Mouse (Mus musculus): ENCODE results near the gene Etfdh. TPM values are rescaled to one million over a fixed set of nuclear protein-coding genes. Genes with fewer than 3 reads are reported as not detected.

Gene Etfdh
- polyA plus RNA-seq (2015; fragmentation: Nextera tagmentation; extraction: Ambion mirVana), result 50.9 and 52.3 TPM in 2 replicates

DNA sequence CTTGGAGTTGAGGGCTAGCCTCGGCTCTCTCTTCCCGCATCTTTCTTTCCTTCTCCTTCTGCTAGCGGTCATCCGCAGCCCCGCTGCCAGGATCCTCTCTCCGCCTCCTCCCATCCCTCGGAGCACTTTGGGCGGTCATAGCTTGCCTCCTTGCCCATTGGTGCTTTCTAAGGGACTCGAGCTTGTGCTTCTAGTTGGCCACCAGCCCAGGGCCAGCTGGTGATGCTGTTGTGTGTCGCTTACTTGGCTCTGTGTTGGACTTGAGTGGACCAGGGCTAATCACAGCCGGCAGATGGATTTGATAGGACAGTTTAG lies at the start of gene Etfdh:
Gene Etfdh (minus strand): TSS at position 85 of the 315 bp plus-strand sequence.
- H3K27ac ChIP-seq, result peak within 1 kb of the TSS; percentile 78
- H3K9me3 ChIP-seq, result peaks cover 4% of the 10 kb centered on the region; the same call in 1 of the 2 replicates
- H3K27me3 ChIP-seq, result no peaks in the 10 kb centered on the region
- H3K36me3 ChIP-seq, result peaks cover 28% of the 10 kb centered on the region
- 1% methylated on average over 11 of the region's 11 CpGs for whole genome bisulfite sequencing
- H3K4me2 ChIP-seq, result peak within 1 kb of the TSS; percentile 84
- ATAC-seq (ENCODE audit: insufficient number of reproducible peaks, insufficient read depth, low FRiP score, low TSS enrichment, low read depth), result peak; percentile 27; the same call in 1 of the 2 replicates
- H3K4me3 ChIP-seq, result peak within 1 kb of the TSS; percentile 67
- H3K9ac ChIP-seq, result peak within 1 kb of the TSS; percentile 81
- H3K4me1 ChIP-seq, result peaks cover 9% of the 10 kb centered on the region; the same call in 1 of the 2 replicates

DNA sequence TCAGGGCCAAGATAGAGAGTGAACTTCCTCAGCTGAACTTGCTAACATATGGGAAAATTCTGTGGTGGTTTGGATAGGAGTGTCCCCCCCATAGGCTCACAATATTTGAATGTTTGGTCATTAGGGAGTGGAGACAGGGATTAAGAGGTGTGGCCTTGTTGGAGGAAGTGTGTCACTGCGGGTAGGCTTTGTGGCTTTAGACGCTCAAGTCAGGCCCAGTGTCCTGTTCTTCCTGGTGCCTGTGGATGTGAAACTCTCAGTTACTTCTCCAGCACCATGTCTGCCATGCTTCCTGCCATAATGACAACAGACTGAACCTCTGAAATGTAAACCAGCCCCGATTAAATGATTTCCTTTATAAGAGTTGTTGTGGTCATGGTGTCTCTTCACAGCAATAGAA lies 47.1 kb upstream of the Etfdh start:
- 78% methylated on average over 3 of the region's 3 CpGs for WGBS
- ATAC-seq (ENCODE audit: insufficient number of reproducible peaks, insufficient read depth, low FRiP score, low TSS enrichment, low read depth), result no peak
- Histone ChIP-seq H3K36me3 (no peaks in the 10 kb centered on the region), H3K27ac (no peak overlapping the region), H3K4me3 (no peak overlapping the region), H3K4me2 (no peak overlapping the region), H3K27me3 (no peaks in the 10 kb centered on the region), H3K4me1 (no peaks in the 10 kb centered on the region), H3K9ac (no peak overlapping the region), H3K9me3 (no peaks in the 10 kb centered on the region)

DNA sequence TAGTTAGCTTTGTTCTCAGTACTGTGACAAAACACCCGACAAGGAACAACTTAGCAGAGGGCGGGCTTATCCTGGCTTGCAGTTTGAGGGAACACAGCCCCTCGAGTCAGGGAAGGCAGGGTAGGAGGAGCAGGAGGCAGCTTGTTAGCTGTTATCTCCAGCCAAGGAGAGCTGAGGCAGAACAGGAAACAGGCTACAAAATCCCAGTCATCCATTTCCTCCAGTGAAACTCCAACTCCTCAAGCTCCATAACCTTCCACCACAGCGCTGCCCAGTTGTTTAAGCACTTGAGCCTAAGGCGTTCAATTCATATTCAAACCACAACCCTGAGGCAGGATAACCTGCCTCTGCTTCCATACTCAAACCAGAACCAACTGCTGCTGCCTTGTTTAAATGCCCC lies 45.3 kb upstream of the Etfdh start:
- H3K9me3 ChIP-seq, result no peaks in the 10 kb centered on the region
- H3K27ac ChIP-seq, result no peak overlapping the region
- 82% methylated on average over 5 of the region's 5 CpGs for WGBS
- H3K4me1 ChIP-seq, result no peaks in the 10 kb centered on the region
- H3K9ac ChIP-seq, result no peak overlapping the region
- no peak for ATAC-seq (ENCODE audit: insufficient number of reproducible peaks, insufficient read depth, low FRiP score, low TSS enrichment, low read depth)
- H3K36me3 ChIP-seq, result no peaks in the 10 kb centered on the region
- H3K4me3 ChIP-seq, result no peak overlapping the region
- H3K27me3 ChIP-seq, result no peaks in the 10 kb centered on the region; the same call in 1 of the 2 replicates
- H3K4me2 ChIP-seq, result no peak overlapping the region

DNA sequence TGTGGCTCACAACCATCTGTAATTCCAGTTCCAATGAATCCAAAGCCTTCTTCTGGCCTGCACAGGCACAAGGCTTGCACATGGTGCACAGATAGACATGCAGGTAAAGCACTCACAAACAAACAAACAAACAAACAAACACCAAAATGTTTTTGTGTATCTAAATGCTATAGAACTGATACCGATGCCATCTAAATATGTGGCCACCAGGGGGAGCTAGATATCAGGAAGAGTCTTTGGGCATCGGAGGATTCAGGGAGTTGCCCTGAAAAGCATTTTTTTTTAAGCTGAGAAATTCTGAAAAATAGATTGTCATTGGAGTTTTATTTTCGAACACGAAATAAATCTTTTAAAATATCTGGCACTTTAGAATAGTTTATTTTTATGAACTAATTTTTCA lies 43.8 kb upstream of the Etfdh start:
- no peaks in the 10 kb centered on the region for H3K4me1 ChIP-seq
- no peak overlapping the region for H3K4me3 ChIP-seq
- H3K27ac ChIP-seq, result no peak overlapping the region
- H3K27me3 ChIP-seq, result no peaks in the 10 kb centered on the region; the same call in 1 of the 2 replicates
- H3K4me2 ChIP-seq, result no peak overlapping the region
- 18% methylated on average over 4 of the region's 4 CpGs for WGBS
- no peak overlapping the region for H3K9ac ChIP-seq
- H3K9me3 ChIP-seq, result no peaks in the 10 kb centered on the region
- ATAC-seq (ENCODE audit: insufficient number of reproducible peaks, insufficient read depth, low FRiP score, low TSS enrichment, low read depth), result no peak
- no peaks in the 10 kb centered on the region for H3K36me3 ChIP-seq

DNA sequence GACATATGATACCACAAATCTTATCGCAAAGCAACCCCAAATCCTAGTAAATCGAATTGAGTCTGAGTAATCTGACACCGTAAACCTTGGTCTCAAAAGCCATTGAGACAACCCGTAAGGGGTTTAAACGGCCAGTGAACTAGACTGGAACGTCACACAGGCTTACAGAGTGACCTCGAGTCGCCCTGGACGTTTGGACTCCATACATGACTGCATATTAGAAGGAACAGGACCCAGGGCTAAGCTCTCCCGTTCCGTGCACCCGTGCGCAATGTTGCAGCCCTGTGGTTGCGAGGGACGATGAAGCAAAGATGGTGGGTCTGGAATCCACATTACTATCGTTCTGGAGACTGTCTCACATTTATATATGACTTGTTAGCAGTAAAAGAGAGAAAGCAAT lies 42.9 kb upstream of the Etfdh start:
- Histone ChIP-seq H3K4me2 (no peak overlapping the region), H3K4me1 (peaks cover 3% of the 10 kb centered on the region; the same call in 1 of the 2 replicates), H3K27ac (no peak overlapping the region), H3K27me3 (no peaks in the 10 kb centered on the region; the same call in 1 of the 2 replicates), H3K9ac (no peak overlapping the region), H3K36me3 (no peaks in the 10 kb centered on the region), H3K4me3 (no peak overlapping the region), H3K9me3 (no peaks in the 10 kb centered on the region)
- ATAC-seq (ENCODE audit: insufficient number of reproducible peaks, insufficient read depth, low FRiP score, low TSS enrichment, low read depth), result no peak
- WGBS, result 55% methylated on average over 16 of the region's 16 CpGs

DNA sequence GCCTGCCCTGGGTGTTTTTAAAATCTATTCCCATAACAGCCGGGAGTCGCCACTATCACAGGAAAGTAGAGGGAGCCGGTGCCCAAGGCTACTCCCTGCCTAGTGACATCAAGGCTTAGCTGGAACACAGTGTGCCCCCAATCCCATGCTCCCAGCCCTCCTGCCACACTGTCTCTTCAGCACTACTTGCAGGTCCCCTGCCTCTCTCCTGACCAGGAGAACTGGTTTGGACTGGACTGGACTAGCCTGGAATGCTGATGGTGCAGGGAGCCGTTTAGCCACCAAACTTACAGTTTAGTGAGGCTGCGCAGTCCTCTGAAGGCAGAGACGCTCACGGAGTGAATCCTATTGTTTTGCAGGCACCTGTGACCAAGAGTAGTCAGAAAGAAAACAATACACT lies 41.3 kb upstream of the Etfdh start:
- Histone ChIP-seq H3K27ac (no peak overlapping the region), H3K27me3 (no peaks in the 10 kb centered on the region; the same call in 1 of the 2 replicates), H3K9ac (no peak overlapping the region), H3K9me3 (no peaks in the 10 kb centered on the region), H3K4me2 (no peak overlapping the region), H3K36me3 (no peaks in the 10 kb centered on the region), H3K4me3 (no peak overlapping the region), H3K4me1 (peaks cover 4% of the 10 kb centered on the region; the same call in 1 of the 2 replicates)
- 74% methylated on average over 7 of the region's 7 CpGs for WGBS
- no peak for ATAC-seq (ENCODE audit: insufficient number of reproducible peaks, insufficient read depth, low FRiP score, low TSS enrichment, low read depth)

DNA sequence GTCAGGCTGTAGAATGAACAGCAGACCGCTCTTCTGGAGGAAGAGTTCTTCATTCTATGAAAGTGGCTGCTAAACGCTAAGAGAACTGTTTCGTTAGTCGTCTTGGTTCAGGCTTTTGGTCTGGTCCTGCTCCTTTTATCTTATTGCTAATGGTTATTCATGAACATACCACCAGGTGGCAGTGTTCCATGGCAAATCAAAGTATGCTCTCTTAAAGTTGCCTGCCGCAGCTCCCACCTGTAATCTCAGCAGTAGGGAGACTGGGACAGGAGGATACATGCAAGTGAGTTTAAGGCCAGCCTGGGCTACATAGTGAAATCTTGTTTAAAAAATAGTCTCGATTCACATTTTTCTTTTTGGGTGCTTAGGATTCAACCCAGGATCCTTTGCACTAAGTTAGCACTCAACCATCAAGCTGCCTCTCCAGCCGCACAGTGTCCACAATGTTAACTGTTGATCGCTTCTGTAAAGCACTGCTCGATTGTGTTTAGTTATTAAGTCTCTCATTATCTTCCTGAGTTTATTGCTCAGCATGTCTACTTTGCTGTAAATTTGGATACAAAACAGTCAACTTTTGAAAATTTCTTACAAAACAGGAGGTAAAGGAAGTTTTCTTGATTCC lies 35.6 kb upstream of the Etfdh start:
- Histone ChIP-seq H3K36me3 (no peaks in the 10 kb centered on the region), H3K4me2 (no peak overlapping the region), H3K4me1 (peaks cover 4% of the 10 kb centered on the region; the same call in 1 of the 2 replicates), H3K9ac (no peak overlapping the region), H3K4me3 (no peak overlapping the region), H3K27ac (no peak overlapping the region), H3K9me3 (no peaks in the 10 kb centered on the region), H3K27me3 (no peaks in the 10 kb centered on the region; the same call in 1 of the 2 replicates)
- no peak for ATAC-seq (ENCODE audit: insufficient number of reproducible peaks, insufficient read depth, low FRiP score, low TSS enrichment, low read depth)
- 41% methylated on average over 9 of the region's 9 CpGs for WGBS

DNA sequence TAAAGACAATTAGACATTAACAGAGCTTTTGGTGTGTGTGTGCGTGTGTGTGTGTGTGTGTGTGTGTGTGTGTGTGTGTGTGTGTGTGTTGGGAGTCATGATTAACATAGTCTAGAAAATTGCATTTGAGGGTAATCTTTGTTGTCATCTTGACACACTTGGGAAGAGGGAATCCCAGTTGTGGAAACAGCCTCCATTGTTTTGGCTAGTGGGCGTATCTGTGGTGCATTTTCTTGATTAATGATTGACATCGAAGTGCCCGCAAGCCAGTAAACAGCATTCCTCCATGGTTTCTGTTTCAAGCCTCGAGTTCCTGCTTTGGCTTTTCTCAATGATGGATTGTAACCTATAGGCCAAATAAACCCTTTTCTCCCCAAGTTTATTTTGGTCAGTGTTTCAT lies 27.4 kb upstream of the Etfdh start:
- Histone ChIP-seq H3K9ac (no peak overlapping the region), H3K27ac (no peak overlapping the region), H3K4me2 (no peak overlapping the region), H3K4me3 (no peak overlapping the region), H3K9me3 (no peaks in the 10 kb centered on the region), H3K27me3 (no peaks in the 10 kb centered on the region; the same call in 1 of the 2 replicates), H3K36me3 (no peaks in the 10 kb centered on the region), H3K4me1 (no peaks in the 10 kb centered on the region)
- 53% methylated on average over 5 of the region's 5 CpGs for WGBS
- no peak for ATAC-seq (ENCODE audit: insufficient number of reproducible peaks, insufficient read depth, low FRiP score, low TSS enrichment, low read depth)

DNA sequence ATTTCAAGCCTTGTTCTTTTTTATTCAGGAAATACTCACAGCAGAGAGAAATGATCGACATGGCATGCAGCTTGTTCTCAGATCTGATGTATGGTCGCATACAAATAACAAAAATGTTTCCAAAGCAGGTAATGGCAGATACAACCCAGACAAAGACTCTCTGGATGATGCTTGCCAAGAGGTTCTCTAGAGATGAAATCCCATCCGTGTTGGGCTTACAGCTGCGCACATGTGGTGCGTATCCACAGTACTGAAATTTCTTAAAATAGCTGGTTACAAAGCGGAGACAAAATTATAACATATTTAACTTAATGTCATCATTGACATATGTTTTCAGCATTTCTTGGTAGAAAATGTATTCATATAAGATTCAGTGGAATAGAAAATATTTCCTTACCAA lies 22.8 kb upstream of the Etfdh start:
- Histone ChIP-seq H3K36me3 (no peaks in the 10 kb centered on the region), H3K9ac (no peak overlapping the region), H3K9me3 (no peaks in the 10 kb centered on the region), H3K4me2 (no peak overlapping the region), H3K4me3 (no peak overlapping the region), H3K27ac (no peak overlapping the region), H3K27me3 (no peaks in the 10 kb centered on the region), H3K4me1 (no peaks in the 10 kb centered on the region)
- ATAC-seq (ENCODE audit: insufficient number of reproducible peaks, insufficient read depth, low FRiP score, low TSS enrichment, low read depth), result no peak
- 55% methylated on average over 6 of the region's 6 CpGs for WGBS

DNA sequence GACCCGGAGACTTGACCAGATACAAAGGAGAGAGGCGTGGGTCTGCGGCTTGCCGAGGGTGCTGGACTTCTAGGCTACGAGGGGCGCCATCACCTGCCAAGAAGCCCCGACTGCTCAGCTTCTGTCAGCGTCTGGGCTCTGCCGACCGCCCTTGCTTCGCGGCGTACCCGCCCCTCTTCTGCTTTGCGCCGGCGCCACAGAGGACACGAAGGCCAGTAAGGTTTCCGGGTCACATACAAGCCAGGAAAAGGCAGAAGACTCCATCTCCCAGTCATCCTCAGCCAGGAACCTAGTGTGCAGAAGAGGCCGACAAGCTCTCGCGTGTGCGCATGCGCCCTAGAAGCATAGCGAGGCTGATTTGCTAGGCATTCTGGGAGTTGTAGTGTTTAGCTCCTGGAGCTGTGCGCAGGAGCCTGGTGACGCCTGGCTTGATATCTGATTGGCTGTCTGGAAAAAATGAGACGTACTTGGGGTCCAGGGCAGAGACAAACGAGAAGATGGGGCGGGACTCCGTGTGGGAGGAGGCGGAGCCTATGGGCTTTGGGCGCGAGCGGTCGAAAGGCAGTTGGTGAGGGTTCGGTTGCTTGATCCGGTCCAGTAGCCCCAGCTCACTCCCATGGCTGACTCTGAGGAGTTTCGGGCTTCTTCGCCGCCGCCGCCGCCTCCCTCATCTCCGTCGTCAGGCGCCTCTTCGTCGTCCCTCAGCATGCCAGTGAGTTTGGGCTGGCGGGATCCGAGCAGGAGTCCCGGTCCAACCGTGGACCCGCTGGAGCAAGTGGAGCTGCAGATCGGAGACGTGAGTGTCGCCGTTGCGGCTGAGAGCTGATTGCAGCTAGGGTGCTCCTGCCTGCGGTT lies 512 bp downstream of the Etfdh start, which contains the start of gene 4930579G24Rik:
Gene 4930579G24Rik (plus strand): TSS at position 519 of the 855 bp plus-strand sequence.
- Histone ChIP-seq H3K4me3 (peak within 1 kb of the TSS; percentile 67), H3K4me1 (peaks cover 9% of the 10 kb centered on the region; the same call in 1 of the 2 replicates), H3K9ac (peak within 1 kb of the TSS; percentile 81), H3K9me3 (peaks cover 4% of the 10 kb centered on the region; the same call in 1 of the 2 replicates), H3K4me2 (peak within 1 kb of the TSS; percentile 84), H3K27me3 (no peaks in the 10 kb centered on the region), H3K27ac (peak within 1 kb of the TSS; percentile 78), H3K36me3 (peaks cover 25% of the 10 kb centered on the region)
- peak; percentile 100 for ATAC-seq (ENCODE audit: insufficient number of reproducible peaks, insufficient read depth, low FRiP score, low TSS enrichment, low read depth)
- under 1% methylated on average over 60 of the region's 60 CpGs for WGBS

DNA sequence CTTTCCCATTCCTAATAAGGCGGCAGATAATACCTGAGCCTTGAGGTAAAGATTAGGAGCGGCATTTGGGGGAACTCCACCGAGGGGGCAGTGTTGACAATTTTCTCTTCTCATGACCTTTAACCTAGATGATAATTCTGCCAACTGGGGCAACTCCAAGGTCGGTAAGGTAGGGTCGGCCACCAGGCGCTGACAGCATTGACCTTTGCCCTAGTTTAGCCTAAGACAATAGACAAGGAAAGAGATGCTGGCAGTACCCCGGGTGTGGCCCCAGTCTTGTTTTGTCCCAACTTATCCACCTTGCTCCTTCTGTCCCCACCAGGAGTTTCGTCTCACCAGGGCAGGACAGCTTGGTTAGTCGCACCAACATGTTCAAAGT lies 1.1 kb downstream of the Etfdh start:
- Histone ChIP-seq H3K4me1 (peaks cover 9% of the 10 kb centered on the region; the same call in 1 of the 2 replicates), H3K9ac (peak overlapping the region; percentile 76), H3K27ac (peak overlapping the region; percentile 52; the same call in 1 of the 2 replicates), H3K36me3 (peaks cover 19% of the 10 kb centered on the region), H3K4me2 (peak overlapping the region; percentile 84), H3K9me3 (peaks cover 2% of the 10 kb centered on the region; the same call in 1 of the 2 replicates), H3K27me3 (no peaks in the 10 kb centered on the region), H3K4me3 (peak overlapping the region; percentile 67)
- under 1% methylated on average over 9 of the region's 9 CpGs for WGBS
- ATAC-seq (ENCODE audit: insufficient number of reproducible peaks, insufficient read depth, low FRiP score, low TSS enrichment, low read depth), result peak; percentile 6
